Mouse (Mus musculus): ENCODE data around the gene Tmem216. TPM values are rescaled to one million over a fixed set of nuclear protein-coding genes. Genes with fewer than 3 reads are reported as not detected.
"Not testable (repeated sequence)": the region's sequence is repeated elsewhere in the genome, so short reads cannot be mapped to it uniquely, and the experiment has no call there.

Tmem216 gene
- polyA plus RNA-seq, 1 experiment from 2014 or later, result 49.5 TPM

DNA sequence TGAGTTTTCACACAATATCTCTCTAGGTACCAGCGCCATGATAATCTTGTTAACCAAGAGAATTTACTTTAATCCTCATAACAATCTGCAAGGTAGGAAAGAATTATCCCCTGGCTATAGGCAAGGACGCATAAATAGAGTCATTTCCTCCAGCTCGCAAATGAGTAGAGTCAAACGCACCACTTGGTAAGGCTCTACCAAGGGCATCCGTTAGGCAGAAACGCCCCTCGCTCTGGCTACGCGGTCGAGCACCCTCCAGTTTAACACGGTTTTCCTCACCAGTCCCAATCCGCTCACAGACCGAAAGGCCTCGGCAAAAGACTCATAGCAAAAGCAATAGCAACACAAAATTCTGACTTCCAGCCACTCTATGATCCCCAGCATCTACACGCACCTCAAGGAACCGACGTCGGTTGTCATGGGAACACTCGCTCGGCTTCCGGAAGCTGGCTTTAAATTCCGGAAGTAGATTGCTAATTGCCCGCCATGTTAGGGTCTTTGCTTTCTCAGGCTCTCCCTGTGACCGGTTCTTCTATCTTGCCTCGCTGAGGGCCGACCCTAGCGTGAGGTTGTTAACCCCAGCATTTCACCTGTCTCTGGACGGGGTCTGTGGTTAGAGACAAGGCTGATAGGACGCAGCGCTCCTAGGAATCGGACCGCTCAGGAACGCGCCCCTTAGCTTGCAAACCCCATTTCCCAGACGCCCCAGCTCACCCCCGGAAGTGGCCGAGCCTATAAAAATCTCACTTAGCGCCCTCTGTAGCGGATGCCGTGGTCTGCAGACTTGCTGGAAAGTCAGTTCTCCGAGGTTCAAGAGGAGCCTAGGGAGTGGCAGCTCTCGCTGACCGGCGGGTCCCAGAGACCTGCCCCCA lies 20.9 kb upstream of the Tmem216 start, which contains the start of the genes Cyb561a3 and Tmem138:
Gene Cyb561a3 (plus strand): TSS at position 483 of the 872 bp plus-strand sequence.
Gene Tmem138 (minus strand): TSS at position 673 of the 872 bp plus-strand sequence.
- Histone ChIP-seq H3K4me3 (replicated peaks; ENCODE audit: low read length) (peak within 1 kb of the TSS; percentile 81), H3K27ac (ENCODE audit: low read length) (peak within 1 kb of the TSS; percentile 95), H3K4me1 (replicated peaks; ENCODE audit: control insufficient read depth, insufficient read depth, low read length) (peaks cover 20% of the 10 kb centered on the region), H3K36me3 (ENCODE audit: control insufficient read depth, insufficient read depth) (no peaks in the 10 kb centered on the region), H3K9me3 (ENCODE audit: control insufficient read depth, low read length) (no peaks in the 10 kb centered on the region), H3K9ac (replicated peaks; ENCODE audit: low read depth, low read length) (peak within 1 kb of the TSS; percentile 84), H3K27me3 (replicated peaks; ENCODE audit: control insufficient read depth, insufficient read depth, low read length) (no peaks in the 10 kb centered on the region), H3K4me2 (ENCODE audit: low read length) (peak within 1 kb of the TSS; percentile 75)
- under 1% methylated on average over 44 of the region's 44 CpGs for WGBS
- peak; percentile 97 for ATAC-seq

- H3K4me2 ChIP-seq (ENCODE audit: low read length), result no peak overlapping the region
- no peaks in the 10 kb centered on the region for H3K4me1 ChIP-seq (replicated peaks; ENCODE audit: control insufficient read depth, insufficient read depth, low read length)
- H3K4me3 ChIP-seq (replicated peaks; ENCODE audit: low read length), result no peak overlapping the region
- no peaks in the 10 kb centered on the region for H3K9me3 ChIP-seq (ENCODE audit: control insufficient read depth, low read length)
- WGBS, result 97% methylated on average over 6 of the region's 6 CpGs
- H3K27me3 ChIP-seq (replicated peaks; ENCODE audit: control insufficient read depth, insufficient read depth, low read length), result no peaks in the 10 kb centered on the region
- peaks cover 3% of the 10 kb centered on the region; the same call in 1 of the 2 replicates for H3K36me3 ChIP-seq (ENCODE audit: control insufficient read depth, insufficient read depth)
- no peak for ATAC-seq
- H3K9ac ChIP-seq (replicated peaks; ENCODE audit: low read depth, low read length), result no peak overlapping the region
- no peak overlapping the region for H3K27ac ChIP-seq (ENCODE audit: low read length)
These were observed 13.6 kb upstream of the Tmem216 start for GRCm38 (mm10) chr19:10569627-10570026.

GRCm38 (mm10) chr19:10565217-10565616 lies 9.2 kb upstream of the Tmem216 start:
- no peak overlapping the region for H3K4me3 ChIP-seq (replicated peaks; ENCODE audit: low read length)

GRCm38 (mm10) chr19:10564278-10564677 lies 8.2 kb upstream of the Tmem216 start:
- no peaks in the 10 kb centered on the region for H3K36me3 ChIP-seq (ENCODE audit: control insufficient read depth, insufficient read depth)
- no peak overlapping the region for H3K4me2 ChIP-seq (ENCODE audit: low read length)
- H3K4me1 ChIP-seq (replicated peaks; ENCODE audit: control insufficient read depth, insufficient read depth, low read length), result no peaks in the 10 kb centered on the region
- ATAC-seq, result no peak
- no peaks in the 10 kb centered on the region for H3K9me3 ChIP-seq (ENCODE audit: control insufficient read depth, low read length)
- H3K9ac ChIP-seq (replicated peaks; ENCODE audit: low read depth, low read length), result no peak overlapping the region
- H3K27ac ChIP-seq (ENCODE audit: low read length), result no peak overlapping the region
- no peak overlapping the region for H3K4me3 ChIP-seq (replicated peaks; ENCODE audit: low read length)
- H3K27me3 ChIP-seq (replicated peaks; ENCODE audit: control insufficient read depth, insufficient read depth, low read length), result no peaks in the 10 kb centered on the region
- WGBS, result 82% methylated on average over 6 of the region's 6 CpGs

More at GRCm38 (mm10) chr19:10565217-10565616, 9.2 kb upstream of the Tmem216 start:
- WGBS, result 76% methylated on average over 4 of the region's 4 CpGs
- no peaks in the 10 kb centered on the region for H3K9me3 ChIP-seq (ENCODE audit: control insufficient read depth, low read length)
- H3K4me2 ChIP-seq (ENCODE audit: low read length), result no peak overlapping the region
- no peaks in the 10 kb centered on the region; the same call in 1 of the 2 replicates for H3K36me3 ChIP-seq (ENCODE audit: control insufficient read depth, insufficient read depth)
- no peaks in the 10 kb centered on the region for H3K27me3 ChIP-seq (replicated peaks; ENCODE audit: control insufficient read depth, insufficient read depth, low read length)
- ATAC-seq, result no peak
- no peak overlapping the region for H3K9ac ChIP-seq (replicated peaks; ENCODE audit: low read depth, low read length)
- no peak overlapping the region for H3K27ac ChIP-seq (ENCODE audit: low read length)
- H3K4me1 ChIP-seq (replicated peaks; ENCODE audit: control insufficient read depth, insufficient read depth, low read length), result no peaks in the 10 kb centered on the region

DNA sequence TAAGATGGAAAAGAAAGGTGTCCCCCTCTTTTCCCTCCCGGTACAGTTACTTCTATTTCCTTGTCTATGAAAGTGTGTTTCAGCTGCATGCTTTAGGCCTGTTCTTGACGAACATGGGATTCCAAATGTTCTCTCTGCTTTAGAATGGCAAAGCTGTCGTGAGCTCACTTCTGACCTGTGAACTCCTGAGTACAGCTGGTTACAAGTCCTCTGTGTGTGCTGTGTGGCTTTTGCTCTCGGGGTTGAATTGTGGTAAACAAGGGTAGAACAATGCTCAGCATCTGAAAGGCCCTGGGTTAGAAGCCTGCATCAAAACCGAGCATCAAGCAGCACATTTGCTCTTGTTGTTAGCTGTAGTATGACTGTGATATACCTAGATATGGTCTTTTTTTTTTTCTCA lies 6.3 kb upstream of the Tmem216 start:
- ATAC-seq, result no peak
- H3K27ac ChIP-seq (ENCODE audit: low read length), result no peak overlapping the region
- H3K4me3 ChIP-seq (replicated peaks; ENCODE audit: low read length), result no peak overlapping the region
- H3K9me3 ChIP-seq (ENCODE audit: control insufficient read depth, low read length), result no peaks in the 10 kb centered on the region
- H3K27me3 ChIP-seq (replicated peaks; ENCODE audit: control insufficient read depth, insufficient read depth, low read length), result no peaks in the 10 kb centered on the region
- 53% methylated on average over 5 of the region's 5 CpGs for WGBS
- H3K36me3 ChIP-seq (ENCODE audit: control insufficient read depth, insufficient read depth), result no peaks in the 10 kb centered on the region
- H3K4me2 ChIP-seq (ENCODE audit: low read length), result no peak overlapping the region
- H3K4me1 ChIP-seq (replicated peaks; ENCODE audit: control insufficient read depth, insufficient read depth, low read length), result no peaks in the 10 kb centered on the region
- H3K9ac ChIP-seq (replicated peaks; ENCODE audit: low read depth, low read length), result no peak overlapping the region

DNA sequence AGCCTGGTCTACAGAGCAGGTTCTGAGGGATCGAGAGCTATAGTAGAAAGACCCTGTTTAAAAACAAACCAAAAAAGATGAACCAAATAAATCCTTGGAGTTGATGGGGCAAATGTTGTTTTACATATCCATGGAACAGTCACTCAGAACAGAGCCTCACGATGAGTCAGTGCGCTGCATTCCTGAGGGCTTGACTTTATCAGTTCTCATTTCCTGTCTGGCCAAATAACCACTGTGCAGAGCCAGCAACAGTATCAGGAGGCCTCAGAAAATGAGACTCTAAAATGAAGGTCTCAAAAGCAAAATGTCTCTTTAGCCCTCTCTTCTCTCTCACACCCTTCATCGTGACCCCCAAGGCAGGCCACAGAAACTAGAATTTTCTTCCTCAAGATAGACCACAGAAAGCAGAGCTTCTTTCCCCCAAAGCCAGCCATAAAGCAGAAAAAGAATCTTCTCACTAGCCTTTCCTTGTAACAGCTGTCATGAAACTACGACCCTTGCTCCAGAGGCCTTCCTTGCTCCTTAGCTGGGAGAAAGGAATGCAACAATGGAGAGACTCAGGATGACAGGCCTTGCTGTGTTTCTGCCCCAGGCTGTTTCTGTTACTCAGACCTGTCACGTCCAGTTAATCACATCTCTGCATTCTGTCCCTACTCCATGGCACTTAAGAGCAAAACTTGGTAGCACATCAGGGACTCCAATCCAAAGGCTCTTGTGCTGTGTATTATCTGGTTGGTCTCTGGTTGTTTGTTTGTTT lies 5.7 kb upstream of the Tmem216 start:
- no peaks in the 10 kb centered on the region for H3K36me3 ChIP-seq (ENCODE audit: control insufficient read depth, insufficient read depth)
- no peak overlapping the region for H3K4me3 ChIP-seq (replicated peaks; ENCODE audit: low read length)
- H3K4me1 ChIP-seq (replicated peaks; ENCODE audit: control insufficient read depth, insufficient read depth, low read length), result no peaks in the 10 kb centered on the region
- no peaks in the 10 kb centered on the region for H3K9me3 ChIP-seq (ENCODE audit: control insufficient read depth, low read length)
- no peak for ATAC-seq
- no peaks in the 10 kb centered on the region for H3K27me3 ChIP-seq (replicated peaks; ENCODE audit: control insufficient read depth, insufficient read depth, low read length)
- 71% methylated on average over 6 of the region's 6 CpGs for WGBS
- H3K4me2 ChIP-seq (ENCODE audit: low read length), result no peak overlapping the region
- no peak overlapping the region for H3K27ac ChIP-seq (ENCODE audit: low read length)
- no peak overlapping the region for H3K9ac ChIP-seq (replicated peaks; ENCODE audit: low read depth, low read length)

- H3K4me2 ChIP-seq (ENCODE audit: low read length), result no peak overlapping the region
- ATAC-seq, result no peak
- H3K9me3 ChIP-seq (ENCODE audit: control insufficient read depth, low read length), result no peaks in the 10 kb centered on the region
- 35% methylated on average over 5 of the region's 5 CpGs for WGBS
- H3K9ac ChIP-seq (replicated peaks; ENCODE audit: low read depth, low read length), result no peak overlapping the region
- no peak overlapping the region for H3K27ac ChIP-seq (ENCODE audit: low read length)
- no peak overlapping the region for H3K4me3 ChIP-seq (replicated peaks; ENCODE audit: low read length)
- H3K36me3 ChIP-seq (ENCODE audit: control insufficient read depth, insufficient read depth), result no peaks in the 10 kb centered on the region
- no peaks in the 10 kb centered on the region for H3K27me3 ChIP-seq (replicated peaks; ENCODE audit: control insufficient read depth, insufficient read depth, low read length)
- H3K4me1 ChIP-seq (replicated peaks; ENCODE audit: control insufficient read depth, insufficient read depth, low read length), result peaks cover 9% of the 10 kb centered on the region
These were observed 4.1 kb upstream of the Tmem216 start for GRCm38 (mm10) chr19:10560108-10560507.

GRCm38 (mm10) chr19:10557837-10558375 lies 1.9 kb upstream of the Tmem216 start:
- not testable (repeated sequence) for H3K36me3 ChIP-seq (ENCODE audit: control insufficient read depth, insufficient read depth); ATAC-seq; H3K4me2 ChIP-seq (ENCODE audit: low read length); H3K27me3 ChIP-seq (replicated peaks; ENCODE audit: control insufficient read depth, insufficient read depth, low read length); H3K27ac ChIP-seq (ENCODE audit: low read length); H3K9ac ChIP-seq (replicated peaks; ENCODE audit: low read depth, low read length); H3K9me3 ChIP-seq (ENCODE audit: control insufficient read depth, low read length); H3K4me3 ChIP-seq (replicated peaks; ENCODE audit: low read length)
- WGBS, result 72% methylated on average over 4 of the region's 4 CpGs
- peaks cover 17% of the 10 kb centered on the region for H3K4me1 ChIP-seq (replicated peaks; ENCODE audit: control insufficient read depth, insufficient read depth, low read length)

- Histone ChIP-seq H3K9me3 (ENCODE audit: control insufficient read depth, low read length) (no peaks in the 10 kb centered on the region), H3K9ac (replicated peaks; ENCODE audit: low read depth, low read length) (no peak overlapping the region), H3K27me3 (replicated peaks; ENCODE audit: control insufficient read depth, insufficient read depth, low read length) (no peaks in the 10 kb centered on the region), H3K4me3 (replicated peaks; ENCODE audit: low read length) (no peak overlapping the region), H3K27ac (ENCODE audit: low read length) (no peak overlapping the region), H3K4me1 (replicated peaks; ENCODE audit: control insufficient read depth, insufficient read depth, low read length) (peaks cover 17% of the 10 kb centered on the region), H3K4me2 (ENCODE audit: low read length) (no peak overlapping the region), H3K36me3 (ENCODE audit: control insufficient read depth, insufficient read depth) (no peaks in the 10 kb centered on the region)
- ATAC-seq, result no peak
- WGBS, result 70% methylated on average over 2 of the region's 2 CpGs
These were observed 1.4 kb upstream of the Tmem216 start for GRCm38 (mm10) chr19:10557430-10557829.

Data from forebrain, embryonic 16.5 days (tissue).